Mouse (Mus musculus): ENCODE measurements at regions not wholly inside any gene's neighbourhood (a gene's known extent, or its start where the extent isn't known, plus 50 kb on each side); places are given as distances from the start of the nearest gene placed in this dataset.

DNA sequence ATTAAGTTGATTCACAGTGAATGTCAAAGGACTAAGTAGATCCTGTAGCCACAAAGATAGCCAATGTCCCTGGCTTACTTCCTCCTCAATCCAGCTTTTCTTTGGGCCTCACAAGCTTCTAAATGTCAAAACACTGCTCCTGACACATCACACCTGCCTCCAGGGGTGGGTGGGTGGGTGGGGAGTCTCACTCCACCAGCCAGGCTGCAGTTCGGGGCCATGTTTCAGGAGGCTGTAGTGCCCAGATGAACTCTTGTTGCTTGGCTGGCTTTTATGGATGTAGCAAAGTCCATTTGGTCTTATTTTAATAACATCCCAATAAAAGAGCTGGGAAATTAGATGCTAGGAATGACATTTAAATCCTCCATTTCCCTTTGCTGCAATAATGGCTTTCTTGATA is 94.5 kb upstream of the Nt5c1b start:
- WGBS, result 88% methylated on average over 1 of the region's 1 CpGs
- no peak overlapping the region for H3K27ac ChIP-seq (ENCODE audit: insufficient read depth, low read depth, low read length)
- no peak overlapping the region for H3K4me3 ChIP-seq (ENCODE audit: insufficient read depth, low read depth, low read length)
- H3K4me1 ChIP-seq (ENCODE audit: control insufficient read depth, insufficient read depth, low read length), result no peaks in the 10 kb centered on the region
- TF ChIP-seq POLR2A (IDR thresholded peaks at IDR 0.05; ENCODE audit: insufficient read depth, low read depth, low read length) (no peak), CTCF (IDR thresholded peaks at IDR 0.05; ENCODE audit: insufficient read depth, low read depth, low read length) (no peak)

DNA sequence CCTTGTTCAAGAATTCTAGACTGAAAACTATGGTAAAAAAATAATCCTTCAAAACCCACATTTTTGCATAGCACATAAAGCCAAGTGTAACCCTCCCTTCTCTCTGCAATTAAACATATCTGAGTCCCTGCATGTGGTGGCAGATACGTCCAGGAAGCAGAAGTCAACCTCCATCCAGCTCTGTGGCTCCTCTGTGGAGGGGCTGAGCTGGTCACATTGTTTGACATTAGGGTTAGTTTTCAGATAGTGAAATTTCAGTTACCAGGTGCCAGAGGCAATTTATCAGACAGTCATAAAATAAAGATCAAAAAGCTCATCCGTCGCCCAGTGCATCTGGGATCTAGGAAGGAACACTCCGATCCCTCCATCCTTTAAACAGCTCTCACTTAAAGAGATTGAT is 77.1 kb upstream of the Nt5c1b start:
- H3K4me3 ChIP-seq (ENCODE audit: insufficient read depth, low read depth, low read length), result no peak overlapping the region
- H3K4me1 ChIP-seq (ENCODE audit: control insufficient read depth, insufficient read depth, low read length), result no peaks in the 10 kb centered on the region
- no peak overlapping the region for H3K27ac ChIP-seq (ENCODE audit: insufficient read depth, low read depth, low read length)
- no peak for TF ChIP-seq CTCF (IDR thresholded peaks at IDR 0.05; ENCODE audit: insufficient read depth, low read depth, low read length)
- no peak for TF ChIP-seq POLR2A (IDR thresholded peaks at IDR 0.05; ENCODE audit: insufficient read depth, low read depth, low read length)
- 94% methylated on average over 4 of the region's 4 CpGs for WGBS

DNA sequence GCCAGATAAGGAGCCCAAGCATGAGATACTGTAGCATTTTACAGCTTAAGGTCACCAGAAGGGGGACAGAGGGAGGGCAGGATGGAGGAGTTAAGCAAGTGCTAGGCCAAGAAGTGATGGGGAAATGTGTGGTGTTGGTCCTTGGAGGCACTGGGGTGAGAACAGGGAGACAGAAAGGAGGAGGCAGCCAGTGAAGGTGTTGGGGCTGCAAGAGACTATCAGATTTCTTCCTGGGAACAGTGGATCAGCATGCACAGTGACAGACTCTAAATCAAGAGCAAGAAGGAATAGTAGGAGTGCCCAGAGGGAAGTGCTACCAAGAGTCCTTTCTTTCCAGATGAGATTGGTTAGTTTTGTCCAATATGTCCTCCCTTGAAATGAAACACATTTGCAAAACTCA is 63.8 kb upstream of the Nt5c1b start:
- Histone ChIP-seq H3K27ac (ENCODE audit: insufficient read depth, low read depth, low read length) (no peak overlapping the region), H3K4me3 (ENCODE audit: insufficient read depth, low read depth, low read length) (no peak overlapping the region), H3K4me1 (ENCODE audit: control insufficient read depth, insufficient read depth, low read length) (no peaks in the 10 kb centered on the region)
- no peak for TF ChIP-seq POLR2A (IDR thresholded peaks at IDR 0.05; ENCODE audit: insufficient read depth, low read depth, low read length)
- no peak for TF ChIP-seq CTCF (IDR thresholded peaks at IDR 0.05; ENCODE audit: insufficient read depth, low read depth, low read length)

Measured in olfactory bulb, adult 2 months (tissue).